Mouse (Mus musculus): ENCODE measurements around the gene Kbtbd13. TPM values are rescaled to one million over a fixed set of nuclear protein-coding genes. Genes with fewer than 3 reads are reported as not detected.

Gene Kbtbd13
- polyA plus RNA-seq, 1 experiment from 2014 or later = 0.66 TPM

DNA sequence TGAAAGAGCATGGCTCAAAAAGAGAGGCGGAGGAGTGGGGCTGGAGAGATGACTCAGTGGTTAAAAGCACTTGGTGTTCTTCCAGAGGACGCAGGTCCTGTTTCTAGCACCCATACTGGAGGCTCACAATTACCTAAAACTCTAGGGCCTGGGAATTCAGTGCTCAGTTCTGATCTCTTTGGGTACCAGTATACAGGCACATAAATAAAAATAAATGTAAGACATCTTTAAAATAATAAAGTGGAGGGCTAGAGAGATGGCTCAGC, 13.7 kb upstream of the Kbtbd13 start:
- H3K27ac ChIP-seq (ENCODE audit: low read depth) = no peak overlapping the region

DNA sequence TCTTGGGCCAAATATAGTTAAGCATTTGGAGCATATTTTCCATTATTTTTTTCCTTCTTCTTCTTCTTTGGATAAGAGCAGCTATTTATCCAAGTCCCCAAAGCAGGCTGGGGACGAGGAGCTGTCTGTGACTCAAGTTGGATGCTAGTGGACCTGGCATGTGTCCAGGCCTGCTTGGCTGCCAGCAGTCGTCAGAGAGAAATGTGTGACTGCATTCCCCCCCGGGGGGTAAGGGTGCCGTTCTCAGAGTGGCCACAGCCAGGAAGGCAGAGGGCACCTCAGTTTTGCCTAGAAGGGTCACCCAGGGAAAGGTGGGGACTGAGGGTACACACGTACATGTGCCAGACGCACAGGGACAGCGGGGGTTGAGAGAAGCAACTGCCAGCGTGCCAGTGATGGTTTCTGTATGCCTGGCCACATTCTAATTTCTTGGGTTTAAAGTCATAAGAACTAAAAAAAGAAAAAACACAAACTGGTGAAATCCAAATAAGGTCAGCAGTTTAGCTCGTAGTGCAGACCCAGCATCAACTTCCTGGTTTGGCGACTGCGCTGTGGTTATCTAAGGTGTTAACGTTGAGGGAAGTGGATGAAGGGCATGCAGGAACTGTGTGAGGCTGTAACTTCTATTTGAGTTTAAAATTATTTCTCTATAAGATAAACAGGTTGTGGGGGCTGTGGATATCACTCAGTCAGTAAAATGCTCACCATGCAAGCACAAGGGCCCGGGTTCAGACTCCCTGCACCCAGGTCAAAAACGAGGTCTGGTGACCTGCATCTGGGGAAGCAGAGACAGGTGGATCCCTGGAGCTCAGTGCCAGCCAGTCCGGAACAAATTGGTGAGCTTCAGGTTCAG, 13.1 kb upstream of the Kbtbd13 start:
- Histone ChIP-seq H3K4me1 (replicated peaks; ENCODE audit: control insufficient read depth, insufficient read depth, low read length) (no peaks in the 10 kb centered on the region), H3K4me2 (ENCODE audit: low read length) (no peak overlapping the region), H3K27me3 (replicated peaks; ENCODE audit: control insufficient read depth, insufficient read depth, low read length) (peaks cover 39% of the 10 kb centered on the region), H3K9me3 (ENCODE audit: control insufficient read depth, low read length) (no peaks in the 10 kb centered on the region), H3K9ac (ENCODE audit: low read length) (no peak overlapping the region), H3K27ac (ENCODE audit: low read depth) (no peak overlapping the region), H3K36me3 (ENCODE audit: control insufficient read depth, insufficient read depth, low read length) (no peaks in the 10 kb centered on the region), H3K4me3 (ENCODE audit: low read depth, low read length) (no peak overlapping the region)
- WGBS = 72% methylated on average over 15 of the region's 15 CpGs
- DNase-seq (ENCODE audit: low spot score) (no peak), ATAC-seq (replicated peaks; ENCODE audit: low FRiP score, low TSS enrichment, low read depth) (no peak)

More for the DNA sequence above, 13.7 kb upstream of the Kbtbd13 start:
- Histone ChIP-seq H3K27me3 (replicated peaks; ENCODE audit: control insufficient read depth, insufficient read depth, low read length) (peaks cover 35% of the 10 kb centered on the region), H3K4me3 (ENCODE audit: low read depth, low read length) (no peak overlapping the region), H3K9me3 (ENCODE audit: control insufficient read depth, low read length) (no peaks in the 10 kb centered on the region), H3K4me1 (replicated peaks; ENCODE audit: control insufficient read depth, insufficient read depth, low read length) (no peaks in the 10 kb centered on the region), H3K36me3 (ENCODE audit: control insufficient read depth, insufficient read depth, low read length) (no peaks in the 10 kb centered on the region), H3K4me2 (ENCODE audit: low read length) (no peak overlapping the region), H3K9ac (ENCODE audit: low read length) (no peak overlapping the region)
- WGBS = 90% methylated on average over 2 of the region's 2 CpGs
- ATAC-seq (replicated peaks; ENCODE audit: low FRiP score, low TSS enrichment, low read depth) (no peak), DNase-seq (ENCODE audit: low spot score) (no peak)

DNA sequence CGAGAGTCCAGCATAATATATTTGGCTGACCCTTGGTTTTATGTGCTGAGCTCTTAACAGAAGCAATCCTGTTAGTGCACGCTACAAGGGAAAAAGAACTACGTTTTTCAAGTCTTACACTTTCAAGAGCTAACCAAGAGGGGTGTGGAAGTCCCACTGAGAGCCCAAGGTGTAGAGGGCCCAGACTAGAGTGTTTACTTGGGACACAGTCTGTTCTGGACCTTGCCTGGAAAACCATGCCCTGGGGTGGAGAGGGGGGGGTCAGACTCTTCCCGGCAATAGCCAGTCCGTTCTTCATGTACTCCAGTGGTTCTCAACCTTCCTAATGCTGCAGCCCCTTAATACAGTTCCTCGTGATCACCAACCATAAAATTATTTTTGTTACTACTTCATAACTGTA, 8.5 kb upstream of the Kbtbd13 start:
- Histone ChIP-seq H3K27me3 (replicated peaks; ENCODE audit: control insufficient read depth, insufficient read depth, low read length) (peaks cover 75% of the 10 kb centered on the region), H3K4me1 (replicated peaks; ENCODE audit: control insufficient read depth, insufficient read depth, low read length) (peaks cover 3% of the 10 kb centered on the region; the same call in 1 of the 2 replicates), H3K4me3 (ENCODE audit: low read depth, low read length) (no peak overlapping the region), H3K9me3 (ENCODE audit: control insufficient read depth, low read length) (no peaks in the 10 kb centered on the region), H3K36me3 (ENCODE audit: control insufficient read depth, insufficient read depth, low read length) (no peaks in the 10 kb centered on the region), H3K9ac (ENCODE audit: low read length) (no peak overlapping the region), H3K4me2 (ENCODE audit: low read length) (no peak overlapping the region), H3K27ac (ENCODE audit: low read depth) (no peak overlapping the region)
- ATAC-seq (replicated peaks; ENCODE audit: low FRiP score, low TSS enrichment, low read depth) (no peak), DNase-seq (ENCODE audit: low spot score) (no peak)
- 80% methylated on average over 6 of the region's 6 CpGs for WGBS

DNA sequence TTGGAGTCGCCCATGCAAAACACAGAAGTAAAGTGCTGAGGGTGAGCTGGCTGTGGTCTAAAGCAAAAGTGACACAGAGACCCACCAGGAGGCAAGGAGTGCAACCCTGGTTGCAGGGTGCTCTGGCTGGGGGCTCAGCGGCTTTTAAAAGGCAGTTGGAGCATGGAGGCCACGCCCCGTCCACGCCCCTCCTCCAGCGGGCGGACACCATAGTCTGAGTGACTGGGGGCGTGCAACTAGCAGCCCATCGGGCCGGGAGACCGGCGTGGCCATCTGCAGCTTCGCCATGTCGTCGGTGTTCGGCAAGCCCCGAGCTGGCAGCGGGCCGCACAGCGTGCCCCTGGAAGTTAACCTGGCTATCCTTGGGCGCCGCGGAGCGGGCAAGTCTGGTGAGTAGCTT, 6.8 kb upstream of the Kbtbd13 start, which contains the start of gene Rasl12:
Rasl12 (plus strand) TSS at position 228 of the 400 bp plus-strand sequence.
- no peak within 1 kb of the TSS for H3K27ac ChIP-seq (ENCODE audit: low read depth)
- H3K4me3 ChIP-seq (ENCODE audit: low read depth, low read length) = peak within 1 kb of the TSS; percentile 44
- no peaks in the 10 kb centered on the region for H3K9me3 ChIP-seq (ENCODE audit: control insufficient read depth, low read length)
- 1% methylated on average over 24 of the region's 24 CpGs for WGBS
- peak within 1 kb of the TSS; percentile 74 for H3K4me2 ChIP-seq (ENCODE audit: low read length)
- H3K4me1 ChIP-seq (replicated peaks; ENCODE audit: control insufficient read depth, insufficient read depth, low read length) = peaks cover 3% of the 10 kb centered on the region; the same call in 1 of the 2 replicates
- peak within 1 kb of the TSS; percentile 37 for H3K9ac ChIP-seq (ENCODE audit: low read length)
- no peaks in the 10 kb centered on the region for H3K36me3 ChIP-seq (ENCODE audit: control insufficient read depth, insufficient read depth, low read length)
- H3K27me3 ChIP-seq (replicated peaks; ENCODE audit: control insufficient read depth, insufficient read depth, low read length) = peaks cover 78% of the 10 kb centered on the region
- DNase-seq (ENCODE audit: low spot score) (peak; percentile 80), ATAC-seq (replicated peaks; ENCODE audit: low FRiP score, low TSS enrichment, low read depth) (peak; percentile 72; the same call in 1 of the 2 replicates)

DNA sequence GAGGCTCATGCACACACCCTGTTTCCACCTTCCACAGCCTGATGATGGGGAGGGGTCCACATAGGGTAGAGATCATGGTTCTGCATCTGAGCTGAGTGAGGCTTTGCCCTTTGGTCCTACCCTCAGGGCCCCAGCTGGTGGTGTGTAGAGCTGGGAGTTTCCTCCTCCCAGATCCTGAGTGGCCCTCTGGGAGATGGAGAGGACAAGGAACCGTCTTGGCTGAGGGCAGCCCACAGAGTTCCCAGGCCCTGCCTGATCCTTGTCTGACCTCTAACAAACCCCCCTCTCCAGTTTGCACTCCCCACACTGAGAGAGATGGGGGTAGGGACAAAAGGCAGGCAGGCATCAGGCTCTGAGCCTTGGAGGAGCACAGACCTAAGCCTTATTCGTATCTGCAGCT, 2.9 kb upstream of the Kbtbd13 start:
- Histone ChIP-seq H3K4me2 (ENCODE audit: low read length) (no peak overlapping the region), H3K27me3 (replicated peaks; ENCODE audit: control insufficient read depth, insufficient read depth, low read length) (peaks cover 89% of the 10 kb centered on the region), H3K4me1 (replicated peaks; ENCODE audit: control insufficient read depth, insufficient read depth, low read length) (peaks cover 3% of the 10 kb centered on the region), H3K9ac (ENCODE audit: low read length) (no peak overlapping the region), H3K36me3 (ENCODE audit: control insufficient read depth, insufficient read depth, low read length) (no peaks in the 10 kb centered on the region), H3K4me3 (ENCODE audit: low read depth, low read length) (no peak overlapping the region), H3K27ac (ENCODE audit: low read depth) (no peak overlapping the region), H3K9me3 (ENCODE audit: control insufficient read depth, low read length) (no peaks in the 10 kb centered on the region)
- WGBS = 62% methylated on average over 2 of the region's 2 CpGs
- ATAC-seq (replicated peaks; ENCODE audit: low FRiP score, low TSS enrichment, low read depth) (no peak), DNase-seq (ENCODE audit: low spot score) (no peak)

DNA sequence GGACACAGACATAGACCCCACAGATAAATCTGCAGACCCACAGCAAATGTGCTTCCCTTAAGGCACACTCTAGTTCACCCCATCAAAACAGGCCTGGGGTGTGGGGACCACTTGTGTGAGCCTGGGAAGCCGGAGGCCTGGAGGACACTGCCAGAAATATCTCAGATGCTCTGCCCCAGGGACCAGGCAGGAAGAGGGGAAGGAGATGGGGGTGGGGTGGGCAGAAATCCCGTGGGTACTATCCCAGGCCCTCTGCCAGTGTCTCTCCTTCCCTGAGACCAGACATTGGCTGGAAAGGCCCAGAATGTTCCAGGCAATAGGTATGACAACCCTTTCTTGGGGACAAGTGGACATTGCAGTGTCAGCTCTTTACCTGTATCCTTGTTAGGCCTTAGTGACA, 2.2 kb upstream of the Kbtbd13 start:
- ATAC-seq (replicated peaks; ENCODE audit: low FRiP score, low TSS enrichment, low read depth) = no peak
- Histone ChIP-seq H3K36me3 (ENCODE audit: control insufficient read depth, insufficient read depth, low read length) (no peaks in the 10 kb centered on the region), H3K4me3 (ENCODE audit: low read depth, low read length) (no peak overlapping the region), H3K27me3 (replicated peaks; ENCODE audit: control insufficient read depth, insufficient read depth, low read length) (peaks cover 89% of the 10 kb centered on the region), H3K4me1 (replicated peaks; ENCODE audit: control insufficient read depth, insufficient read depth, low read length) (peaks cover 3% of the 10 kb centered on the region), H3K4me2 (ENCODE audit: low read length) (no peak overlapping the region), H3K9me3 (ENCODE audit: control insufficient read depth, low read length) (no peaks in the 10 kb centered on the region), H3K27ac (ENCODE audit: low read depth) (no peak overlapping the region), H3K9ac (ENCODE audit: low read length) (no peak overlapping the region)
- DNase-seq (ENCODE audit: low spot score) = no peak
- 51% methylated on average over 2 of the region's 2 CpGs for WGBS

DNA sequence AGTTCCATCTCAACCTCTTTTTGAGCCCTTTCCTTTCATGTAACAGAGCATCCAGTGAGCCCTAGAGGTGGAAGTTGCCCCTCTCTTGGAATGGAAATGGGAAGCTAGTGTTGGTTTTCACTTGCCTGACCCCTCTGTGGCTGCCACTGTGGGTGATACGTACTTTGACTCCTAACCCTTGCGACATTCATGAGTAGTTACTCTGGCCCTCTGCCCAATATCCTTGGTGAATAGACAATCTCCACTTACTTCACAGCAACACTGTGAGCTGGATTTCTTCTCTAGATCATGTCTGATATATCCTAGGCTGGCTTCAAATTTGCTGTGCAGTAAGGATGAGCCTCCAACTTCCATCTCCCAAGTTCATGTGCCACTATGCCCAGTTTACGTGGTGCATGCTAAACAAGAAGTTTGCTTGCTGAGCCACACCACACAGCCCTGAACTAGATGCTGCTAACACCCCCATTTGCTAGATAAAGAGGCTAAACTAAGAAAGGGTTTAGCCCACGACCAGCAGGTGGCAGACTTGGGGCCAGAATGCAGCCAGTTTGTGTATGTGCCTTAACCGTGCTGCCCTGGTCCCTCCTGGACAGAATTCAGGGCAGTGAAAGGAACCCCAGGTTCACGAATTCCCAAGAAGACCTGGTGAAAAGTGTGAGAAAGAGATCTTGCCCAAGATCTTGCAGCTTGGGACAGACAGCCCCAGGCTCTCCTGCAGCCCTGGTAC, 1.3 kb upstream of the Kbtbd13 start:
- Histone ChIP-seq H3K36me3 (ENCODE audit: control insufficient read depth, insufficient read depth, low read length) (no peaks in the 10 kb centered on the region), H3K27me3 (replicated peaks; ENCODE audit: control insufficient read depth, insufficient read depth, low read length) (peaks cover 88% of the 10 kb centered on the region), H3K9ac (ENCODE audit: low read length) (no peak overlapping the region), H3K4me1 (replicated peaks; ENCODE audit: control insufficient read depth, insufficient read depth, low read length) (no peaks in the 10 kb centered on the region; the same call in 1 of the 2 replicates), H3K9me3 (ENCODE audit: control insufficient read depth, low read length) (no peaks in the 10 kb centered on the region), H3K4me3 (ENCODE audit: low read depth, low read length) (no peak overlapping the region), H3K27ac (ENCODE audit: low read depth) (no peak overlapping the region), H3K4me2 (ENCODE audit: low read length) (no peak overlapping the region)
- no peak for ATAC-seq (replicated peaks; ENCODE audit: low FRiP score, low TSS enrichment, low read depth)
- peak; percentile 85 for DNase-seq (ENCODE audit: low spot score)
- WGBS = 28% methylated on average over 6 of the region's 6 CpGs

DNA sequence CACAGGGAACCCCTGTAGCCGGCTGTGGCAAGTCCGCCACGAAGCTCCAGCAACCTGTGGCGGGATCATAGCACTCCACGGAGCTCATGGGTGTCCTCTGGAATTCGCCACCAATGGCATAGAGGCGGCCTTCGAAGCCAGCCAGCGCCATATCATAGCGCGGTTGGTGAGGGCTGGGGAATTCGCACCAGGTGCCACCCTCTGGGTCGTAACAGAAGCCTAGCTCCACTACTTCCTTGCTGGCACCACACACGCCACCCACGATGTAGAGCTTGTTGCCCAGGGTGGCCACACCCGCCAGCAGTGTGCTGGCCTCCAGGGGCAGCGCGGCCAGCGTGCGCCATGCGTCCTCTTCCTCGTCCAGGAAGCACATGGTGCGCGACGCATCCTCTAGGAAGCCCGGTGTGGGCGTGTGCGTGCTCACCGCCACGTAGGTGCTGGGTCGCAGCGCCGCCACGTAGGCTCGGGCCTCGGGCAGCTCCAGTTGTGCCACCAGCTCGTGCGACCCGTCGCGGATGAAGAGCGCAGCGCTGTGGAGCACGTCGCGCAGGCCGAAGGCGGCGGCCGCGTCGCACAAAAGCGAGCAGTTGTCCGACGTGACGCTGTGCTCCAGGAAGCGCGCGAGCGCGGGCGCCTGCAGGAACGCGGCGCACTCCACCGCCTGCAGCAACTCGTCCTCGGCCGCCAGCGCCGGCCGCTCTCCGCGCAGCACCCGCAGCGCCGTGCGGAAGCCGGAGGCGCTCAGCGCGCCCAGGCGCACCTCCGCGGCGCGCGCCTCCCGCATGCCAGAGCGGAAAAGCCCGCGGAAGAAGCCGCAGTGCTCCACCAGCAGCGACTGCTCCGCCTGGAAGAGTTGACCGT, 470 bp downstream of the Kbtbd13 start:
- Histone ChIP-seq H3K4me2 (ENCODE audit: low read length) (peak overlapping the region; percentile 55), H3K4me1 (replicated peaks; ENCODE audit: control insufficient read depth, insufficient read depth, low read length) (peaks cover 3% of the 10 kb centered on the region; the same call in 1 of the 2 replicates), H3K27me3 (replicated peaks; ENCODE audit: control insufficient read depth, insufficient read depth, low read length) (peaks cover 85% of the 10 kb centered on the region), H3K9me3 (ENCODE audit: control insufficient read depth, low read length) (no peaks in the 10 kb centered on the region), H3K27ac (ENCODE audit: low read depth) (no peak overlapping the region), H3K4me3 (ENCODE audit: low read depth, low read length) (peak overlapping the region; percentile 37), H3K36me3 (ENCODE audit: control insufficient read depth, insufficient read depth, low read length) (no peaks in the 10 kb centered on the region), H3K9ac (ENCODE audit: low read length) (peak overlapping the region; percentile 12)
- ATAC-seq (replicated peaks; ENCODE audit: low FRiP score, low TSS enrichment, low read depth) (peak; percentile 52), DNase-seq (ENCODE audit: low spot score) (peak; percentile 67)
- WGBS = 17% methylated on average over 78 of the region's 96 CpGs

All from intestine, embryonic 14.5 days (tissue).